Mouse (Mus musculus): ENCODE measurements around the gene Tm9sf3.

DNA sequence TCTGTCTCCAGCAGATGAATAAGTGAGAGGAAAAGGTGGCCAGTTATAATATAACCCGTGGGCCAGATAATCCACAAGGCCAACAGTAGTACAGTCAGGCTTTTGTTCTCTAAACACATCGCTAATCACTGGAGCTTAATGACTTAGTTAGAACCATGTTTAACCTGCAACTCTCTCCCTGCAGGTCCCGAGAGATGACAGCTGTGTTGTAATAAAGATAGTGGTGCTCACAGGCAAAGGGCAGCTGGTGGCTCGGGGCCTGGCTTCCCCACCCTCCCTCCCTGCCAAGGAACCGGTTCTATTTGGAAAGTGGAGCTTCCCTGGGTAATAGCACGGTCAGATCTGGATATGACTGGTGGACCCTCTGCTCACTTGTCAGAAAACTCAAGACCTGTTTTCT lies 20.7 kb upstream of the Tm9sf3 start:
- TF ChIP-seq EP300 (IDR thresholded peaks at IDR 0.05; ENCODE audit: low read depth) (no peak), CTCF (IDR thresholded peaks at IDR 0.05; ENCODE audit: low read depth) (no peak)
